Mouse (Mus musculus) layer of hippocampus, postnatal 25 days (tissue): Measurements from ENCODE around the gene Etl4. TPM values are rescaled to one million over a fixed set of nuclear protein-coding genes. Genes with fewer than 3 reads are reported as not detected.
A peak's percentile ranks its signal among the peaks of the same experiment; 100 is the strongest.
"Not testable (repeated sequence)": the region's sequence is repeated elsewhere in the genome, so short reads cannot be mapped to it uniquely, and the experiment has no call there.

ENCODE experiments used
- DNase-seq, 2 experiments: peaks; one replicate each; pipeline ENCODE4 v3.0.0; 2022; ENCODE audit warnings: mixed read lengths in 2 of 2, low spot score in 1 of 2; ENCODE audit errors: extremely low spot score in 1 of 2
- total RNA-seq, 2 experiments: library from RNA; stranded (reverse); gene quantifications; 2 replicates each; pipeline ENCODE4 v1.2.3; 2021

Gene Etl4
- total RNA-seq, 2 experiments from 2014 or later: 67.0 to 77.8 TPM

- DNase-seq: no peak
These were observed 699.6 kb downstream of the Etl4 start for GRCm38 (mm10) chr2:20609203-20609602.

DNA sequence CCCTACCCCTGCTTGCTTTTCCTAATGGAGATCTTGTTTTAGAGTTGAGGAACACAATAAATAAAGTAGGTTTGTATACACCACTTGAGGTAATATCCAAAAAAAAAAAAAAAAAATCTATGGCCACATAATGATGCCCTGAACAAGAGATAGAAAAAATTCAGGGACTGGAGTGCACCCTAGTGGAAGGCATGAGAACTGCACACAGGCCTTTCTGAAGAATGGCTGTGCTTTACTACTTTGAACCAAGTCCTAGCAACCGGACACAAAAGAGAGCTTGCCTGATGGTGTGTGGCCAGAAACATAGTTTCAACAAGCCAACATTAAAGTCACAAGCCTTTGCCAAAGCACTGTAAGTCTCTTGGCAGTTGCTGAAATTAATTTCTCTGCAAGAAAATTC, 706.4 kb downstream of the Etl4 start:
- DNase-seq: peak in 1 of 2 experiments; percentile 53

GRCm38 (mm10) chr2:20618396-20618795, 708.8 kb downstream of the Etl4 start:
- DNase-seq: no peak

GRCm38 (mm10) chr2:20619881-20620280, 710.3 kb downstream of the Etl4 start:
- no peak for DNase-seq

- DNase-seq: no peak
These were observed 719.7 kb downstream of the Etl4 start for GRCm38 (mm10) chr2:20629156-20629712.

- no peak for DNase-seq
These were observed 729.0 kb downstream of the Etl4 start for GRCm38 (mm10) chr2:20638604-20639003.

DNA sequence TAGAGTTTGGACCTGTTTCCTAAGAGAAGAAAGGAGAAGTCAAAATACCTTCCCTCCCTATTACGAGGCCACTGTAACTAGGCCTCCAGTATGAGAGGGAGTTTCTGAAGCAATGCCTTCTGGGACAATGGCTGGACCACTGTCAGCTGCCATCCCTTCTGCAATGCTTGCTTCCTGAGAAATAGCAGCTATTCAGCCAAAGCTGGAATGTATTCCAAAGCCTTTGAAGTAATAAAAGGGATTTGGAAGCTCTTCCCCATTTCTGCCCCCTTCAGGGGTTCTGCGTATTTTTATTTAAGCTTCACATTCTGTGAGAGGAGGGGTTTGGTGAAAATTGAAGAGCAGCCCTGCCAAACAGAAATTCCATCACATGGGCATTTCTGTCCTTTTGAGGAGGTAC, 730.1 kb downstream of the Etl4 start:
- DNase-seq: no peak

GRCm38 (mm10) chr2:20642818-20643217, 733.2 kb downstream of the Etl4 start:
- no peak for DNase-seq

DNA sequence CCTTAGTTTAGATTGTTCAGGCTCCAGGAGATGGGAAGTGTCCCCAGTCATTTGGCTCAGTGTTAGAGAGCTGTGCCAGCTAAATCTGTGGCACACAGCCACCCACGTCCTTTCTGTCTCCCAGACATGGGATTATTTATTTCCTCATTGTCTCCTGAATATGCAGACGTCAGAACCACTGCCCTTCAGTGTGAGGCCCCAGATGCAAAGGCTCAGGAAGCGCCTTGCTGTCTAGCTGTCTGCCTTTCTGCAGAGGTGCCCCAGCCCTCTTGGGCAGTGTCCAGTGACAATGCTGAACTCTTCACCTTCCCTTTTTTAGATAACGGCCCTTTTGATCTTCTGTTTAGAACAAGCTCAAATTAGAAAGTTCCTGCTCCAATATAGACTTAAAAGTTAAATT, 740.2 kb downstream of the Etl4 start:
- DNase-seq: peak in 1 of 2 experiments; percentile 19

GRCm38 (mm10) chr2:20653116-20653515, 743.5 kb downstream of the Etl4 start:
- DNase-seq: no peak

GRCm38 (mm10) chr2:20654058-20654457, 744.5 kb downstream of the Etl4 start:
- no peak for DNase-seq

GRCm38 (mm10) chr2:20654598-20655340, 745.2 kb downstream of the Etl4 start:
- no peak for DNase-seq

DNA sequence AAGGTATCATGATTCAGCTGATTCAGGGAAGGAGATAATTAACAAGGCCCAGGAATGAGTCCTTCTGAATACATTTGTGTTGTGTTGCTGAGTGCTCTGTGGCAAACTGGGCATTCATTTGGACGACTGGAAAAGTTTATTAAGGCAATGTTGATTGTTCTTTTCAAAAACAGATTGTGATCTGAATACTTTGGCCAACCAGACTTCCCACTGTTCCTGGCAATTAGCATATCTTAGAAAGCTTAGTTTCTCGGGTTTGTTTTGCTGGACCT, 745.7 kb downstream of the Etl4 start:
- no peak for DNase-seq

GRCm38 (mm10) chr2:20657856-20658255, 748.3 kb downstream of the Etl4 start:
- DNase-seq: peak in 1 of 2 experiments; percentile 11

DNA sequence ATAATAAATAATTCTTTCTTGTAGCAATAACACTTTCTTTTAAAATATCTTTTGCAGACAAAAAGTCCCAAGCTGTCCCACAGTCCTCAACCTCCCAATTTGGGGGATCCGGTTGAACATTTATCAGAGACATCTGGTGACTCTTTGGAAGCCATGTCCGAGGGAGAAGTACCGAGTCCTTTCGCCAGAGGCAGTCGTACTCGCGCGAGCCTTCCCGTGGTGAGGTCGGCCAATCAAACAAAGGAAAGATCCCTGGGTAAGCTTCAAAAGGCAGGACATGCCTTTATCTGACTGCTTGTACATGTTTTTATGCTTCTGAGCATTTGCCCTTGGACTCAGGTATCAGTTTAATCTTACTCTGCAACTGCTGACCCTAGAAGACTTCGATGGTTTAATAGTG, 752.3 kb downstream of the Etl4 start:
- DNase-seq: no peak

DNA sequence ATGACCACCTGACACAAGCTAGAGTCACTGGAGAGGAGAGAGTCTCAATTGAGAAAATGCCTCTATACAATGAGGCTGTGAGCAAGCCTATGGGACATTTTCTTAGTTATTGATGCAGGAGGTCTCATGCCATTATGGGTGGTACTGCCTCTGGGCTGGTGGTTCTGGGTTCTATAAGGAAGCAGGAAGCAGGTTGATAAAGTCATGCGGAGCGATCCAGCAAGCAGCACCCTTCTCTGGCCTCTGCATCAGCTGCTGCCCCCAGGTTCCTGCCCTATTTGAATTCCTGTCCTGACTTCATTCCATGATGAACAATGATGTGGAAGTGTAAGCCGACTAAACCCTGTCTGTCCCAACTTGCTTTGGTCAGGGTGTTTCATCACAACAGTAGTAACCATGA, 753.1 kb downstream of the Etl4 start:
- DNase-seq: no peak

DNA sequence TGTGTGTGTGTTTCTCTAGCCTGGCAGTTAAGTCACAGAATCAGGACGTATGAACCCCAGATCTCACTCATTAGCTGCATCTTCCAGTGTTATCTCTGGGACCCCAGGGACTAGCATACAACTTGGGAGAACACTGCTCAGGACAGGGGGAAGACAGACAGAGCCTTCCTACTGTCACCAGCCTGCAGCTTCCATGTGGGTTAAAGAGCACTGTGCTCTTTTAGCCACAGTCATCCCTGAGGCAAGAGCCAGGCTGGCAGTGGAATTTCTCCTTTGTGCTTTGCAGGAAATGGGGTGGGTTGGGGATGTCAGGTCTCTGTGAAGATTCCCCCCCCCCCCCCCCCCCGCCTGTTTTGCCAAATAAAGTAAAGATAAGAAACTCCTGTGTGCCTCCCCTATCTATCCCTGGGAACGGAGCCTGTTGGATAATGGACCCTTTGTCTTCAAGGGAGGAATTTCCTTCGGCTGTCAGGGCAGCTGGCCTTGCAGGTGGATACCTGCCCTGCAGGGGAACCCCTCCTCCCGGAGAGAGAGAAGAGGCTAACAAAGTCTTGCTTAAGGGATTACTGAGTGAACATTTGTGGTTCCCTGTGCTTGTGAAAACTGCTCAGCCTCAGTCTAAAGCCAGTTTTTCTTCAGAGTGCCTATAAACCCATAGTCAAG, 755.9 kb downstream of the Etl4 start:
- DNase-seq: no peak

GRCm38 (mm10) chr2:20666051-20666478, 756.5 kb downstream of the Etl4 start:
- peak in 1 of 2 experiments; percentile 31 for DNase-seq

GRCm38 (mm10) chr2:20667876-20668275, 758.3 kb downstream of the Etl4 start:
- DNase-seq: no peak

DNA sequence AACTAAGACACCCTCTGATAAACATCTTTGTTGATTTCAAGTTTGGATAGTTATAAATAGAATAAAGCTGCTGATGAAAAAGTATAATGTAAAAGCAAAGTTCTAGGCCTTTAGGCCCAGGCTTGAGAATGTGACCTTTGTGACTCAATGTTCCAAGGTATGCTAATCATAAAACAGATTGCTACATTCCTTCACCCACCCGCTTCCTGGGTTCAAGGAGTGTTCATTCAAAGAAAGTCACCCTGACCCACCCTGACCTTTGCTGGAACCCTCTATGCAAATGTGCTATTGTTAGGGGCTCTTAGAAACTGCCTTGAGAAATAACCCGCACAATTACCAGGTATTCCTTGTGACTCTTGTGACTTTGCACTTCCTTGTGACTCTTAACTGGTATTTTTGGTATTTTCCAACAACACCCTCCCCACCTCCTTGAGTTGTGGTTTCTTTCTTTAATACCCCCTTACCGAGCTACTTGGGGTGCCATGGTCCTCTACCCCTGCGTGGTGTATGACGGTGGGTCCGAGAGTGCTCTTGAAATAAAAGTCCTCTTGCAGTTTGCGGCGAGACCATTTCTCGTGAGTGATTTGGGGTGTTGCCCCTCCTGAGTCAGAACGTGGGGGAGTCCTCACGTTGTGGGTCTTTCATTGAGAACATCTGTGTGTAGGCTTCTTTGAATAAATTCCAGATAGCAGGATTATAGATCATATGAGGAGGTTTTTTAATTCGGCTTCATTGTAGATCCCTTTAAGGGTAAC, 758.9 kb downstream of the Etl4 start:
- DNase-seq: not testable (repeated sequence)

GRCm38 (mm10) chr2:20669367-20669766, 759.8 kb downstream of the Etl4 start:
- DNase-seq: no peak
